Mouse (Mus musculus) cortical plate, adult 2 months (tissue): ENCODE results near the gene Zfp65. TPM values are rescaled to one million over a fixed set of nuclear protein-coding genes. Genes with fewer than 3 reads are reported as not detected.
"Not testable (repeated sequence)": the region's sequence is repeated elsewhere in the genome, so short reads cannot be mapped to it uniquely, and the experiment has no call there.

Experiments
- H3K27ac ChIP-seq: fragments of 200-500 bp; 2 replicates; pipeline ENCODE4 v1.5.1; 2012; ENCODE audit warnings: low read length, control low read depth, inconsistent platforms; ENCODE audit not compliant: insufficient read depth
- H3K4me1 ChIP-seq: fragments of 200-500 bp; 2 replicates; pipeline ENCODE4 v1.6.1; 2011; ENCODE audit warnings: low read length; ENCODE audit not compliant: control insufficient read depth, insufficient read depth
- H3K4me3 ChIP-seq: fragments of 200-500 bp; 2 replicates; pipeline ENCODE4 v1.5.1; 2011; ENCODE audit warnings: mild to moderate bottlenecking, low read length, control low read depth; ENCODE audit not compliant: insufficient read depth
- CTCF ChIP-seq: fragments of 200-500 bp; IDR thresholded peaks from 2 replicates; pipeline ENCODE4 v1.5.1; 2011; ENCODE audit warnings: mild to moderate bottlenecking, control low read depth, low read length; ENCODE audit not compliant: insufficient read depth; ENCODE audit errors: extremely low read depth
- POLR2A ChIP-seq: fragments of 200-500 bp; IDR thresholded peaks from 2 replicates; pipeline ENCODE4 v1.6.1; 2011; ENCODE audit warnings: mild to moderate bottlenecking, low read length, control low read depth; ENCODE audit not compliant: insufficient read depth; ENCODE audit errors: extremely low read depth
- polyA plus RNA-seq: library from polyadenylated mRNA; depleted of rRNA; stranded (reverse); fragments of >200 nt; gene quantifications from 2 replicates; pipeline ENCODE4 v1.2.3, GENCODE M21; 2012; rRNA removed

Zfp65 gene
- 4.8 and 5.1 TPM in 2 replicates for polyA plus RNA-seq

DNA sequence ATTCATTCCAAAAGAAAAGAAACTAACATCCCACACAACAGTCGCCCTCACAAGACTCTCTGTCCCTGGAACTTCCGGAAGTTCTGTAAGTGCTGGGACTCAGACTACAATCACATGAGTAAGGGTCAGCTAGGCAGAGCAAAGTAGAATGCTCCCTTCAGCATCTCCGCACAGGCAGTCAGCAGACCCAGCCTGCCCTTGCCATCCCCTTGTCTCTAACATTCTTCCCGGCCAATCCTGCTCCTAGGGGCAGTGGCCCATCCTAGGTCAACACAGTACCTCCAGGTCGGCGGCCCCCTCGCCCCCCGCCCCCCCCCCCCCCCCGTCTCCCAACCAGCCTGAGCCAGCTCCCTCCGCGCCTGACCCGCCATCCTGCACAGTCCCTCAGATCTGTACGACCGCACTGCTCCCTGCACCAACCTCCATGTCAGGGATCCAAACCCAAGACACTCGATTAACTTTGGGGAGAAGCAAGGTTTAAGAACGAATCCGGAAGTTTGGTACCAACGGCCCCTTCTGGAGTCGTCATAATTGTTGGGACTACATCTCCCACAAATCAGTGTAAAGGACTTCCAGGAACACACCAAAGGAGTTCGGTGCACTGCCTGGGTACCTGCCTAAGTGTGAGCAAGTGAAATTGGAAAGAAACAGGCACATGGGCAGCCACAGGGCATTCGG, at the start of gene Zfp65:
TSS of gene Zfp65 (minus strand) at position 533 of the 678 bp plus-strand sequence.
- Histone ChIP-seq H3K27ac (no peak within 1 kb of the TSS), H3K4me3 (peak within 1 kb of the TSS; percentile 93), H3K4me1 (peaks cover 3% of the 10 kb centered on the region)
- TF ChIP-seq CTCF = no peak
- TF ChIP-seq POLR2A = no peak

DNA sequence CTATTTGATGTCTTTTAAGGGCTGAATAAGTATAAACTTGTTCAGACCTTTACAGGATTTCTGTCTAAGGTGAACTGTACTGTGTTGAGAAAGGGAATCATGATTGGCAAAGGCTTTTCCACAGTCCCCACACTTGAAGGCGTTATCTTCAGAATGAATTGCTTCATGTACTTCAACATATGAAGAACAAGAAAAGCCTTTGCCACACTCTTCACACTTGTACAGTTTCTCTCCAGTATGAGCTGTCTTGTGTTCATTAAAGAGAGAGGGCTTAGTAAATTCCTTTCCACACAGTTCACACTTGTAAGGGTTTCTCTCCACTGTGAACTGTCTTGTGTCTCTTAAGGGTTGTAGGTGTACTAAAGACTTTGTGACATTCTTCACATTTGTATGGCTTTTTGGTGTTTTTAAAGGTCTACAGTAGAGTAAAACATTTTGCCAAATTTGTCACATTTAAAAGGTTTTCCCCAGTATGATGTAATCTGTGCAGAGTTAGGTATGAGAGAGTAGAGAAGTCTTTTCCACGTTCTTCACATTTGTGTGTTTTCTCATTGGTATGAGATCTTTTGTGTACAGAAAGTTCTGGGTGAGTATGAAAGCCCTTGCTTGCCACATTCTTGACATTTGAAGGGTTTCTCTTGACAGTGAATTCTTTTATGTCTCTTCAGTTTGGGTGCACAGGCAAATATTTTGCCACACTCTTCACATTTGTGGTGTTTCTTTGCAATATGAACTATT, 34.2 kb upstream of the Zfp65 start:
- Histone ChIP-seq H3K27ac (no peak overlapping the region), H3K4me1 (no peaks in the 10 kb centered on the region), H3K4me3 (no peak overlapping the region)
- TF ChIP-seq POLR2A = no peak
- TF ChIP-seq CTCF = no peak

DNA sequence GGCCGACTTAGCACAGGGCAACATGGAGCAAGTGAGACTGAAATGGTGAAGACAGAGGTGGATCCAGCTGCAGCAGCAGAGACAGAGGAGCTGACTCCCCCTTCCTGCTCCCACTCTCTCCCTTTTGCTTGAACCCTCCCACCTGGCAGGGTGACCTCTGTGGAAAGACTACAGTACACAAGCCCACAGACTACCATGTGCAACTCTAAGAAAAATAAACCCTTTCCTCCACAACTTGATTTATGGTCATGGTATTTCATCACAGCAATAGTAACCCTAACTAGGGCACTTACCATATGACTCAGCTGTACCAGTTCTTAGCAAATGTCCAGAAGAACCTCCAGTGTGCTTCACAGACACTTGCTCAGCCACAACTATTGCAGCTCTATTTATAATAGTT, 31.0 kb upstream of the Zfp65 start:
- no peak overlapping the region for H3K4me3 ChIP-seq
- TF ChIP-seq CTCF (no peak), POLR2A (no peak)
- H3K4me1 ChIP-seq = no peaks in the 10 kb centered on the region
- no peak overlapping the region for H3K27ac ChIP-seq

DNA sequence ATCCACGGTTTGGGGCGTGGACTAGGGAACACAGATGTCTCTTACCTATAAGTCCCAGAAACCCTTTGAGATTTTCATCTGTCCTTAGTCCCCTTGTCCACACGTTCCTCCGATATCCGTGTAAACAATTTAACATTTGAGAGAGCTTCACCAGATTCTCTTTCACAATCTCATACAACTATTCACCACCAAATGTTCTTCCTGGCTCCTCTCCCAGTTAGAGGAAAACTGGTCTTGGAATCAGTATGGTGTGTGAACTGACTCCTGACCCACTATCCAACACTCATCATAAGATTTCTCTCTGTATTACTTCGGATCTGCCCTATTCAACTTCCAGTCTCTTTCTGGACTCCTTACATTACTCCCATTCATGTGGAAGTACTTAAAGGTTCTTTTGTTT, 26.8 kb upstream of the Zfp65 start:
- no peaks in the 10 kb centered on the region for H3K4me1 ChIP-seq
- no peak overlapping the region for H3K27ac ChIP-seq
- no peak overlapping the region for H3K4me3 ChIP-seq
- TF ChIP-seq POLR2A (no peak), CTCF (no peak)

DNA sequence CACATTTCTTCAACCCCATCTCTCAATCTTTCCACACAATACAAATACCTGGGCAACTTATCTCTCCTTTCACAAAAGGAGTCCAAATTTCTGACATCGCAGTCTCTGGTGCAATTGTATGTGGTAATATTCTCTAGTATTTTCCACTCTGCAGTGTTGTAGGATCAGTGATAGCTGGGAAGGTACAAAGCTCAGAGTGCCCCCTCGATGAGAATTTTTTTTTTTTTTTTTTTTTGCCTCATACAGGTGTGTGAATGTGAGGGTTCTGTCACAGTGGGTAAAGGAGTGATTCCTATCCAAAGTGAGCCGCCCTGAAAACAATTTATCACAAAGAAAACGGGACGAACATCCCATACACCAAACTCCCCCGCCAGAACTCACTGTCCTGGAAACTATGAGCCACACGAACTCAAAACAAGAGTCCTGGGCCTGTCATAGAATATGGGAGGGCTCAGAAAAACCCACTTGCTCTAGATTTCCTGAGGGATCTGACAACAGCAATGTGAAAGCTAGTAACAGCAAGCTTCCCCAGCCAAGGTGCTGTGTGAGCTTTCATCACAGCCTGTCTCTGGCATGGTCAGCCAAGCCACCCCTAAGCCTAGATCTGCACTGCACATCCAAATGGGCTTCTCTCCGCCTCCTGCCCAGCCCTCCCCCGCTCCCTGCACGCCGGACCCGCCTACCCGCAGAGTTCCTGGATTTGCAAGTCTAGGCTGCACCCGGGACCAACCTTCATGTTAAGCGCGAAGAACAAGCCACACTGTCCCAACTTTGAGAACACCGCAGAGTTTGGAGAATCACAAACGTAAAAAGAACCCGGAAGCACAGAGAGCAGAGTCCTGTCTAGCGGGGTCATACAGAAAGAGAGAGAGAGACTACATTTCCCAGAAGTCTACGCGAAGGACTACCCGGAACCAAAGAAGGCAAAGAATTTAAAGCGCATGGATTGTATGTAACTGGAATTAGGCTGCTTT, 25.6 kb upstream of the Zfp65 start, which contains the start of gene Zfp85:
TSS of gene Zfp85 (minus strand) at position 896 of the 974 bp plus-strand sequence.
- Histone ChIP-seq H3K4me1 (no peaks in the 10 kb centered on the region), H3K27ac (no peak within 1 kb of the TSS; the same call in 1 of the 2 replicates), H3K4me3 (peak within 1 kb of the TSS; percentile 73)
- TF ChIP-seq POLR2A (no peak), CTCF (no peak)

DNA sequence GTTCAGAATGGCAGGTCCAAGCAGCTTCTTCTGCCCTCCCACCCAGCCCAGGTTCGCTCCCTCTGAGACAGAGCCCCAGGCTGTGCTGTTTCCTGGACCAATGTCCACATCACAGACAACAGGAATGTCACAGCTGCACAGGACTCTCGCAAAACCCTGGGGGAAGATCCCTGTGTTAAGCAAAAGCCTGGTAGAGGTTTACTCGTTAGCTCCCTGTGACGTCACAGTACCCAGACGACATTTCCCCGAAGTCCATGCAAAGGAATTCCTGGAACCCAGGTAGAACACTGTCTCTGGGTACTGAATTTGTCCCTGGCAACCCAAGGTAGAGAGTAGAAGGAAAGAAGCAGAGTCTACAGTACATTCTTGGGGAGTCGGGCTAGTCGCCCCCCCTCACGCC, 14.9 kb upstream of the Zfp65 start:
- no peak overlapping the region for H3K4me3 ChIP-seq
- H3K4me1 ChIP-seq = no peaks in the 10 kb centered on the region
- TF ChIP-seq CTCF (no peak), POLR2A (no peak)
- no peak overlapping the region for H3K27ac ChIP-seq

DNA sequence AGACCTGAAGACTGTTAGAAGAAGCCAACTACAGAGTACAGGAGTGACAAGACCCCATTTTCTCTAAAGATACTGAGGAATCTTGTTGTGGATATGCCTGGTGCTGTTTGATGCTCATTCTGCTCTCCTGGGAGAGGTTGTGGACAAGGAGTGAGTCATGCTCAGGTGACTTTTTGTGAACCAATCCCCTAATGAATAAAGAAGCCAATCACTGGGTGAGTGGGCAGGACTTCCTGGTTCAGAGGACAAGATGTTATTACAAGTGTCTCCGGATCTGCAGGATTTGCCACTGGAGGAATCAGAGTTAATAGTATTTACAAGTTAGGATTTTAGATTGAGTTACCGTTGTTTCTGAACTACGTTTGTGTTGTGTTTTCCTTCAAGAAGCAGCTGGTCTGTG, 14.0 kb upstream of the Zfp65 start:
- Histone ChIP-seq H3K4me1 (no peaks in the 10 kb centered on the region), H3K27ac (no peak overlapping the region), H3K4me3 (no peak overlapping the region)
- TF ChIP-seq POLR2A = no peak
- TF ChIP-seq CTCF = no peak

DNA sequence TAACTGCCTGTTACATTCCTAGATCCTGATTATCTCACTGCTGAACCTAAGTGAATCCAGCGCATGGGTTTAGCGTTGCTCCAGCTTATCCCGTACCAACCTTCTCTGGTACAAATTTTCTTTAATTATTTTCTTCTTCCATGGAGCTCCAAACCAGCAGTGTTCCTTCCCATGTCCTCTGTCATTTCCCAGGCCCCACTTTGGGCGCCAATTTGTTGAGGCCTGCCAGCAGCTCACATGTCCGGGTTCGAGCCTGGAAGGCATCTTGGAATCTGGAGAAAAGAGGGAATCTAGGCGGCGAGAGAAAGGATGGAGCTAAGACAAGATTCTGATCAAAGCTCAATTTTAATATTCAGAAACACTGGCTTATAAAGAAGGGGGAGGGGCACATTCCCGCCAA, 5.4 kb upstream of the Zfp65 start:
- not testable (repeated sequence) for H3K4me1 ChIP-seq, H3K27ac ChIP-seq, H3K4me3 ChIP-seq

DNA sequence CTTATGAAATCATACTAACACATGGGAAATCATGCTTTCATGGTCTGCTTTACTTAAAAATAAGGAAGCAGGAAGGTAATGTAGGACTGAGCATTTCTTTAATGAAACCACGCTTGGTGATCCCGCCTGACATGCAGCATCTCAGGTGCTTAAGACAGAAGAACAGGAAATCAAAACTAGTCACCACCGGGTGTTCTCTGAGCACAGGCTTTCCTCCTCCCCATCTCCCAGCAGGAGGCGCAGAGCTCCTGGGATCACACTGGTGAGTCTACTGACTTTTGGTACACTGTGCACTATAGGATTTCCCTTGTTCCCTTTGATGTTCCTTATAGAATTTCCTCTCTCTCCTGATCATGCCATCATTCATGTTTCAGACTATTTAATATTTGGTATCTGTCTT, 468 bp upstream of the Zfp65 start:
- not testable (repeated sequence) for H3K4me1 ChIP-seq, H3K27ac ChIP-seq
- peak overlapping the region; percentile 93 for H3K4me3 ChIP-seq
- TF ChIP-seq CTCF = peak; percentile 31; the same call in 1 of the 2 replicates

DNA sequence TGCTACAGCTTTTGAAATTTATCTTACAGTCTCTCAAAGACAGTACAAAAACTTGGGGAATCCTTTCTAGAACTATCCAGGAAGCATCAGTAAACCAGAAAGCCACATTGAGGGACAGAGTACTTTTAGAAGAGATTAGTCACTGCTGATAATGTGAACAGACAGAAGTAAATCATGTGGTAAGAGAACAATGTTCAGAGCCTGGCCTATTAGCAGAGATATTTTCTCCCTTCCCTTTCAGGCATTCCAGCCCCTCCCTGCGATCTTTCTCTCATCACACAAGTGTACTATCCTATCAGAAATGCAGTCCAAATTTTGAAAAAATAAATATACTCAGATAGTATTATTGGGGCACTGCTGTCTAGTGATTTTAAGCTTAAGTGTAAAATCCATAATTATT, 867 bp downstream of the Zfp65 start:
- H3K4me3 ChIP-seq = peak overlapping the region; percentile 93; the same call in 1 of the 2 replicates
- no peak overlapping the region for H3K27ac ChIP-seq
- H3K4me1 ChIP-seq = peaks cover 4% of the 10 kb centered on the region
- TF ChIP-seq CTCF (no peak), POLR2A (no peak)

DNA sequence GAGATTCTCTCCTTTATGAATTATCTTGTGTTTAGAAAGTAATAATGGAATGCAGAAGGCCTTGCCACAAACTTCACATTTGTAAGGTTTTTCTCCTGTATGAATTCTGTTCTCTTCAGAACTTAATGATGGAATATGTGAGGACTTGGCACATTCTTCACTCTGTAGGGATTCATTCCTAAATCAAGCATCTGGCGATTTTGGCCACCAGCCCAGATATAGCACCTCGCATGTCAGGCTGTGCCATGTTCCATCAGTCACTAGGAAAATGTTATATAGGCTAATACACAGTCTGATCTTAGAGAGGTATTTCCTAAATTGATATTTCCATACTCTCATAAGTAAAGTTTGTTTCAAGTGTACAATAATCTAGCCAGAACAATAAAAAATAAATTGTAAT, 3.6 kb downstream of the Zfp65 start:
- not testable (repeated sequence) for H3K27ac ChIP-seq, H3K4me3 ChIP-seq, H3K4me1 ChIP-seq
